Mouse (Mus musculus) testis, adult 2 months (tissue): ENCODE measurements around the gene Rab8b.

Source experiments
- CTCF ChIP-seq: fragments of 200-500 bp; IDR thresholded peaks from 2 replicates; pipeline ENCODE4 v1.5.1; 2012; ENCODE audit warnings: low read depth, mild to moderate bottlenecking, inconsistent platforms, low read length, moderate library complexity; ENCODE audit not compliant: control insufficient read depth, insufficient read depth, insufficient replicate concordance
- POLR2A ChIP-seq: fragments of 200-500 bp; IDR thresholded peaks from 2 replicates; pipeline ENCODE4 v1.6.1; 2012; ENCODE audit warnings: low read depth, mild to moderate bottlenecking, inconsistent platforms, low read length, moderate library complexity; ENCODE audit not compliant: control insufficient read depth

GRCm38 (mm10) chr9:66945647-66946641 is 26.5 kb upstream of the Rab8b start, which contains the start of gene Rps27l:
- peak; percentile 82 for TF ChIP-seq POLR2A
- TF ChIP-seq CTCF = no peak
